Mouse (Mus musculus) liver, adult 2 months (tissue): ENCODE measurements around the gene Atxn10. TPM values are rescaled to one million over a fixed set of nuclear protein-coding genes. Genes with fewer than 3 reads are reported as not detected.

Experiments used
- DNase-seq: peaks from one replicate; pipeline ENCODE4 v3.0.0-alpha.2; 2011; ENCODE audit warnings: low read depth, low spot score; ENCODE audit errors: extremely low read depth
- H3K27ac ChIP-seq: fragments of 200-500 bp; replicated peaks from 2 replicates; pipeline ENCODE4 v1.5.1; 2012; ENCODE audit warnings: low read depth, mild to moderate bottlenecking, control low read depth, inconsistent platforms, low read length; ENCODE audit not compliant: insufficient read depth
- H3K27me3 ChIP-seq: fragments of 200-500 bp; 2 replicates; pipeline ENCODE4 v1.6.1; 2012; ENCODE audit warnings: mild to moderate bottlenecking, moderate library complexity, low read length, inconsistent platforms; ENCODE audit not compliant: control insufficient read depth, insufficient read depth
- H3K36me3 ChIP-seq: fragments of 200-500 bp; 2 replicates; pipeline ENCODE4 v1.6.1; 2012; ENCODE audit warnings: low read length, inconsistent platforms; ENCODE audit not compliant: control insufficient read depth, insufficient read depth
- H3K4me1 ChIP-seq: fragments of 200-500 bp; 2 replicates; pipeline ENCODE4 v1.6.1; 2011; ENCODE audit warnings: low read length; ENCODE audit not compliant: control insufficient read depth, insufficient read depth
- H3K4me3 ChIP-seq: fragments of 200-500 bp; 2 replicates; pipeline ENCODE4 v1.5.1; 2011; ENCODE audit warnings: low read depth, mild to moderate bottlenecking, control low read depth, low read length, moderate library complexity; ENCODE audit not compliant: insufficient read depth
- H3K79me2 ChIP-seq: fragments of 200-500 bp; 2 replicates; pipeline ENCODE4 v1.6.1; 2012; ENCODE audit warnings: inconsistent platforms, mild to moderate bottlenecking, low read length, moderate library complexity; ENCODE audit not compliant: control insufficient read depth, insufficient read depth
- H3K9ac ChIP-seq: fragments of 200-500 bp; 2 replicates; pipeline ENCODE4 v1.6.1; 2012; ENCODE audit warnings: low read depth, mild to moderate bottlenecking, control low read depth, inconsistent platforms, low read length
- CTCF ChIP-seq: fragments of 200-500 bp; IDR thresholded peaks from 2 replicates; pipeline ENCODE4 v1.5.1; 2011; ENCODE audit warnings: low read depth, low read length, control low read depth
- POLR2A ChIP-seq: fragments of 200-500 bp; IDR thresholded peaks from 2 replicates; pipeline ENCODE4 v1.6.1; 2011; ENCODE audit warnings: low read length, control low read depth; ENCODE audit not compliant: insufficient read depth; ENCODE audit errors: extremely low read depth
- WGBS: fragments of 180-500 bp; shearing (Covaris S2); methylation state at CpG from one replicate; pipeline ENCODE4 v1.1.7; 2018; 5-methylcytosine and 5-hydroxymethylcytosine counted together
- polyA plus RNA-seq: library from polyadenylated mRNA; depleted of rRNA; stranded (reverse); fragments of >200 nt; gene quantifications from 2 replicates; pipeline ENCODE4 v1.2.3, GENCODE M21; 2012
- total RNA-seq: library from RNA; depleted of rRNA; stranded (reverse); fragments of >200 nt; gene quantifications from 2 replicates; pipeline ENCODE4 v1.2.3, GENCODE M21; 2014

Gene Atxn10
- total and polyA plus RNA-seq, 2 experiments = 36.8 to 41.0 TPM

DNA sequence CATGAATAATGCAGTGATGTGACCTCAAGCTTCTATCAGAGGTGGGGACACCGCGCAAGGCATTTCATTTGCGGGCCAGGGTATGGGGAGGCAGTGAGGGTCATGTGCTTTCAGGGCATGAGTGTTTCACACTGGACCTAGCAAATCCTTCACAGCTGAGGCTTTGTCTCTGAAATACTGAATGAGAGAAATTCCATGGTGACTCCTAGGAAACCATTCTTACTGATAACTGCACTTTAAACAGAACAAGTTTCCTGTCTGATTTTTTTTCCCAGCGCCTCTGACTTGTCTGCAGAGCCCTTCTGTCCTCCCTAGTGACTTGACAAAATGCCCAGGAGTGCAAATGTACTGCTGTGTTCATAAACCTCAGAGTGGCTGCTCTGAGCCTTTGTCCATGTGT lies 125.5 kb downstream of the Atxn10 start:
- no peak overlapping the region for H3K4me3 ChIP-seq
- TF ChIP-seq POLR2A (no peak), CTCF (no peak)
- H3K4me1 ChIP-seq = no peaks in the 10 kb centered on the region
- H3K9ac ChIP-seq = no peak overlapping the region
- H3K27me3 ChIP-seq = no peaks in the 10 kb centered on the region
- no peak for DNase-seq
- H3K79me2 ChIP-seq = no peaks in the 10 kb centered on the region
- WGBS = 83% methylated on average over 4 of the region's 4 CpGs
- no peak overlapping the region for H3K27ac ChIP-seq
- peaks cover 28% of the 10 kb centered on the region for H3K36me3 ChIP-seq

DNA sequence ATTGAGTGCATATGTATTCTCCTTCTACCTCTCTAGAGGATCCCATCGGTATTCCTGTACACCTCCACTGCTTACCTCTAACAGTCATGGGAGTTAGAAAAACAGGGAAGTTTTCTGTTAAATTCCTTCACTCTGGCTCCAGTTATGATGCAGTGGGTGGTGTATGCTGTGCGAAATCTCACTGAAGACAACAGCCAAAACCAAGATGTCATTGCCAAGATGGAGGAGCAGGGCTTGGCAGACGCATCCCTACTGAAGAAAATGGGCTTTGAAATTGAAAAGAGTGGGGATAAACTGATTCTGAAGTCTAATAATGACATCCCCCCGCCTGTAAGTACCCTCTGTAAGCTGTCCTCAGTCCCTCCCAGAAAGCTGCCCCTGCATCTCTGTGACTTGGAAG lies 126.1 kb downstream of the Atxn10 start:
- Histone ChIP-seq H3K36me3 (peaks cover 32% of the 10 kb centered on the region), H3K9ac (no peak overlapping the region)
- WGBS = 86% methylated on average over 4 of the region's 4 CpGs

DNA sequence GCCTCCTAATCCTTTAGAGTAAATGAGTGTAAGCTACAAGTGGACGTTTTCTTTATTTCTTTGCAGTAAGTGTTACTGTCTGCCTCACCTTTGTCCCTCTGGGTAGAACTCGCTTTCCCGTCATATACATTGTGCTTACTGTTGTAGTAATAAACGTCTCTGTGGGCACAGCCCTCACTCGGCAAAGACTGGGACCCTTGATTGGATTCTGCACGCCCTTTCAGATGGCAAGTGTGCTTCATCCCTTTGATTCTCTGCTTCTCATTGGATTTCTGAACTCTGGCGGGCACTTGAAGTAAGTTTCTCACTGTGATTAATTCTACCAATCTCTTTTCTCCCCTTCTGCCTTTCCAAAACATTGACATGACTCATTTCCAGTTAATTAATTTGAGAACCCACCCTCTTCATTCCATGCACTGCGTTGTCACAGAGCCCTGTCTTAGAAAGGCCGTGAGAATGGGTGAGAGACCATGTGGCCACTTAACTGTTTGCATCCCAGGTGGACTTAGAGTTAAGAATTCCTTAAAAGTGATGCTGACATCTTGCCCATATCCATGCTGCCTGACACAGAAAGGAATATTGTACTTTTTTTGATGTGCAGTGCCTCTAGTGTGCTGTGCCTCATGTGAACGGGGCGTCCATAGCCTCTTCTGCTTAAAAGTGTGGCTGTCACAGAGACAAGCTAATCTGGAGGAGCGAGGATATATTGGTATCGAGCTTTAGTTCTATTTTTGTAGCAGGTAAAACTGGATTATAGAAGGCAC lies 127.2 kb downstream of the Atxn10 start:
- Histone ChIP-seq H3K27me3 (no peaks in the 10 kb centered on the region), H3K9ac (no peak overlapping the region), H3K4me1 (no peaks in the 10 kb centered on the region), H3K79me2 (no peaks in the 10 kb centered on the region), H3K36me3 (peaks cover 31% of the 10 kb centered on the region), H3K4me3 (no peak overlapping the region), H3K27ac (no peak overlapping the region)
- 95% methylated on average over 13 of the region's 13 CpGs for WGBS
- TF ChIP-seq POLR2A (no peak), CTCF (no peak)
- DNase-seq = no peak

More for the DNA sequence above, 126.1 kb downstream of the Atxn10 start:
- no peak overlapping the region for H3K27ac ChIP-seq
- no peaks in the 10 kb centered on the region for H3K27me3 ChIP-seq
- no peaks in the 10 kb centered on the region for H3K79me2 ChIP-seq
- H3K4me3 ChIP-seq = no peak overlapping the region
- DNase-seq = no peak
- H3K4me1 ChIP-seq = no peaks in the 10 kb centered on the region
- TF ChIP-seq CTCF (no peak), POLR2A (no peak)

DNA sequence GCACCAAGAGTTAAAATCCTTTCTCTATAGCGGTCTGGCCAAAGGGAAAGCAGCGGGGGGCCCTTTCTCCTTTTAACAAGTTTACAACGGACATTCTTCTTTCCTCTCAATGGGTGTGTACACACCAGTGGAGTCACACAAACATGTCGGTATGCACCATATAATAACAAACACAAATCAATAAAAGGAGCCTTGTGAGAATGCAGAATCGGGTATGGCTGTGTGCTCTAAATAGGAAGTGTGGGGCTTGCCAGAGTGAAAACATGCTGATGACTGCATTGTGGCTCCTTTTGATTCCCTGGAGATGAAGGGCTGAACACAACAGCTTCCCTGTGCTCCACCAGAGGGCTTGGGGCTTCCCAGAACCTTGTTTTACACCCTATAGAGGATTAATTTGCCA lies 128.1 kb downstream of the Atxn10 start:
- no peak overlapping the region for H3K4me3 ChIP-seq
- no peak overlapping the region for H3K27ac ChIP-seq
- no peak overlapping the region for H3K9ac ChIP-seq
- H3K36me3 ChIP-seq = peaks cover 31% of the 10 kb centered on the region
- H3K27me3 ChIP-seq = no peaks in the 10 kb centered on the region
- TF ChIP-seq CTCF (no peak), POLR2A (no peak)
- H3K79me2 ChIP-seq = no peaks in the 10 kb centered on the region
- whole genome bisulfite sequencing = 78% methylated on average over 5 of the region's 5 CpGs
- no peak for DNase-seq
- H3K4me1 ChIP-seq = no peaks in the 10 kb centered on the region

DNA sequence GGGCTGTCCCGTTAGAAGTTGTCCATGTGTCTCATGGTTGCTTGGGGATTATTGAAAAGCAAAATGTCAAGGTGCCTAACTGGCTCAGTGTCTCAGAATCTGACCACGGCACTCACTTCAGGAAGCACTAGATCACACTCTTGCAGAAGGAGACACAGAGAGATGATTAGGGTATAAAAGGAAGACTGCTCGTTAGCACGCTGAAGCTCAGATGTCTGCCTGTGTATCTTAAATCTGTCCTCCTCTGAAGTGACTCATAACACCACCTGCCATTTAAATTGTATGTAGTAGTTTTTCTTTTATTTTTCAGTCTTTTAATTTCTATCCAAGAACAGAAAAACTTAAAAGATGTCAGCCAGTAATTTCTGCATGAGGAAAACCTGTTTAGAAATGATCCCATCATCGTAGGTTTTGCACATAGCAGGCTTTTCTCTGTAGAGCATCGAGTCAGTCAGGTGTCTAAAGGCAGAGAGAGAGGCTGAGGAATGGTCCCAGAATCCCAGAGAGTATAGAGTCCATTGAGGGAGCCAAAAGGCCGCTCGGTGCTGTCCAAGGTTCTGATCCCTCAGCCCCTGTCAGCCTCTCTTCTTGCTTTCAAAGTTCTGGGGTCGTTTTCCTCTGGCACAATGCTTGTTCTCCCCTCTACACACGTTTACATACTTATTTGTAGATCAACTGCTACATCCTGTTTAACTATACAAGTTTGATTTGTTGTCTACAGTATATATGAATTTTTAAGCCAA lies 128.9 kb downstream of the Atxn10 start:
- Histone ChIP-seq H3K27me3 (no peaks in the 10 kb centered on the region), H3K4me1 (no peaks in the 10 kb centered on the region), H3K9ac (no peak overlapping the region), H3K36me3 (peaks cover 31% of the 10 kb centered on the region), H3K4me3 (no peak overlapping the region), H3K79me2 (no peaks in the 10 kb centered on the region), H3K27ac (no peak overlapping the region)
- no peak for DNase-seq
- 77% methylated on average over 10 of the region's 10 CpGs for WGBS
- no peak for TF ChIP-seq CTCF
- TF ChIP-seq POLR2A = no peak
